Mouse (Mus musculus) testis, postnatal 10 days (tissue): ENCODE measurements at regions not wholly inside any gene's neighbourhood (a gene's known extent, or its start where the extent isn't known, plus 50 kb on each side); places are given as distances from the start of the nearest gene placed in this dataset.

Experiments used
- DNase-seq: peaks from one replicate; pipeline ENCODE4 v3.0.0; 2021; ENCODE audit warnings: low spot score

DNA sequence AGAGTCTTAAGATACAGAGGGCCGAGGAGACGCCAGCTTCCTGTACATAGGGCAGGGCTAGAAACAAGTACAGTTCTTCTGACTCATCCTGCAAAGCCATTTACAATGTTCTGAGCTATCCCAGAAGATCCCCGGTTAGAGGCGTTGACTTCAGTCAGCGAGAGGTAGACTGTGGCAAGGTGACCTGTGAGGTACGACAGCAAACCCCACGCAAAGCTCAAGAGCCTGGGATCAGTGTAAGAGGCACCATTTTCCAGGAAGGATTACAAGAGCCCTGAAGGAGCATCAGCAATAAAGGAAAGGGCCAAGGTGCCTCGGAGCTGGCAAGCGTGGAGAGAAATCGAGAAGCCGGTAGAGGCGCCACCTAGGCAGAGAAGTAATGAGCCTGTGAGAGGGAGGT lies 61.8 kb upstream of the Frmd6 start:
- no peak for DNase-seq

DNA sequence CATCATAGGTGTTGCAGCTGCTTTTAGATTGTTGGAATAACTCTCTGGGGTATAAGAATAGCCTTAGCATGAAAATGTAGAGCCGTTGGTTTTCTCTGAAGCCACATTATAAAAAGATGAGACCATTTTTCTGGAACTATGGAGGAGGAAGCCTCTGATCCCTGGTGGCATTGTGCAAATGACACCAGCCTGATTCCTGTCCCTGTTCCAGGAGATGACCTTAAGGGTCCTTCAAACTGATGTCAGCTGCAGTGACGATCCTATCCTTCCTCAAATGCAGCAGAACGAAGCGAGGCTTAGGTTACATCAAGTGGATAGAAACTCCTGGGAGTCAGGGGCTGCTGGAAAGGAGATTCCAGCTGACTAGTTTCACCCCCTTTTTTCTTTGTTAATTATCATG lies 59.0 kb upstream of the Frmd6 start:
- DNase-seq, result no peak

DNA sequence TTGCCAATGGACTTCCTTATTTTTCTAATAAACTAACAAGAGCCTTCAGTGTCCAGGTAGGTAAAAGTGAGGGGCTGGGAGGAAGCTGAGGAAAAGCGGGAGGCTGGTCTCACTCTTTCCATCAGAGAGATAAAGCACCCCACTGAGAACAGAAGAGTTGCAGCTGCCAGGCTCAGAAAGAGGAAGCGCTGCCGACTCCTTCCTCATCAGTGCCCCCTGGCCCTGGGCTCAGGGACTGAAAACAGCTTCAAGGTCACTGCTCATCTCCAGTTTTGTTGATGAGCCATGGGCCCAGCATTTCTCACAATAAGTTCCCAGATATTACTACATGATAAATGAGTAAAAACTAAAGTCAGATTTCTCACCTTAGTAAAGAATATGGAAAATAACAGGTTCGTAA lies 57.4 kb upstream of the Frmd6 start:
- no peak for DNase-seq

DNA sequence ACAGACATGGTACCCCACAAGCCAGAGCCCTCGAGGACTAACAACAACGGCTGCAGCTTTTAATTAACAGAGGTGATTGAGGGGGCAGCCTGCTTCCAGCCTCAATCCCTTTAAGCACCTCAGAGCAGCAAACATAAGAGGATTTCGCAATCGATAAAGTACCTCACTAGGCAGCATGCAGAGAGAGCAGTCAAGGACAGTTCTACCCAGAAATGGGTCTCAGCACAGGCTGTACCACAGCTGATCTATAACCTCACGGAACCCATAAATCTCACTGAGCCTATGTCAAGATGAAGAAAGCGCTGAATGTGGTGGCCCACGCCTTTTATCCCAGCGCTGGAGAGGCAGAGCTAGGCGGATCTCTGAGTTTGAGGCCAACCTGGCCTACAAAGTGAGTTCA lies 56.6 kb upstream of the Frmd6 start:
- DNase-seq, result no peak

DNA sequence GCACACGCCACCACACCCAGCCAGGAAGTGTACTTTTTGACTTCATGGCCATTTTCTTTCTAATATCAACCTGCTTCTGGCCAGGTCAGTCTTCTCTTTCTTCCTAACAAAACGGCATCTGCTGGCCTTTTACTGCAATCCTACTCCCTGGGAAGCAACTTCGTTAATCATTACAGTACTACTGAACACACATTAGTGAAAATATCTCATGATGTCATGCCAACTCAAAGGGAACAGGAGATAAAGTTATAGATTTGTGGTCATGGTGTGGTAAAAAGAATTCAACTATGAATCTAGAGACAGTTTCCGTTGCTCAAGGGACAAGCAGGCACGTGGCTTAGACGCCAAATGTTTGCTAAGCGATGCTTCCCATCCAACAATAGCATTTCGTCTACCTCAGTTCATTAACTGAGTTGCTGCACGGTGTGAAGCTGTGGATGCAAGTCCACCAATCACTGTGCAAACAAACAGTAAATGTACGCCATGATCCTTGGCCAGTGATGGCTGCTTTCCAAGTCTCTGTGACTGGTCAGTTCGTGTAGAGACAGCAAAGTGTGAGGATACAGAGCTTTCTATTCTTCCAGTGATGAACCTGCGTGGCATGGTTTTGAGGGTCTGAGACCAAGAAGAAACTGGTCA lies 55.7 kb upstream of the Frmd6 start:
- DNase-seq, result no peak

DNA sequence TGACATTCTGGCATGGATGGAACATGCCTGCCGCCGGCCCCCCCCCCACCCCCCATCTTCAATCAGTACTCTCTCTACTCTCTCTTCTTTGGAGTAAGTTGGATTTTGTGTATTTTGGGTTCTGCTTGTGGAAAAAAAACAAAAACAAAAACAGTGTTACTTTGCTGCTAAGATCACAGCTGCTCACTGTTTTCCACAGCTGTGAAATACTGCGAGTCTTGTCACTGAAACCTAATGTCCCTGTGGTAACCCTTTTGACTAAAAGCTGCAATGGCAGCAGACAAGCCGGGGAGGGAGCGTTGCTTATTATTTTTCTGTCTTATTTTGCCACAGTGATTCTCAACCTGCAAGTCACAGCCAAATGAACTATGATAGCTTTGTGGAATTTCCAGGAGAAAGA lies 51.3 kb upstream of the Frmd6 start:
- no peak for DNase-seq

DNA sequence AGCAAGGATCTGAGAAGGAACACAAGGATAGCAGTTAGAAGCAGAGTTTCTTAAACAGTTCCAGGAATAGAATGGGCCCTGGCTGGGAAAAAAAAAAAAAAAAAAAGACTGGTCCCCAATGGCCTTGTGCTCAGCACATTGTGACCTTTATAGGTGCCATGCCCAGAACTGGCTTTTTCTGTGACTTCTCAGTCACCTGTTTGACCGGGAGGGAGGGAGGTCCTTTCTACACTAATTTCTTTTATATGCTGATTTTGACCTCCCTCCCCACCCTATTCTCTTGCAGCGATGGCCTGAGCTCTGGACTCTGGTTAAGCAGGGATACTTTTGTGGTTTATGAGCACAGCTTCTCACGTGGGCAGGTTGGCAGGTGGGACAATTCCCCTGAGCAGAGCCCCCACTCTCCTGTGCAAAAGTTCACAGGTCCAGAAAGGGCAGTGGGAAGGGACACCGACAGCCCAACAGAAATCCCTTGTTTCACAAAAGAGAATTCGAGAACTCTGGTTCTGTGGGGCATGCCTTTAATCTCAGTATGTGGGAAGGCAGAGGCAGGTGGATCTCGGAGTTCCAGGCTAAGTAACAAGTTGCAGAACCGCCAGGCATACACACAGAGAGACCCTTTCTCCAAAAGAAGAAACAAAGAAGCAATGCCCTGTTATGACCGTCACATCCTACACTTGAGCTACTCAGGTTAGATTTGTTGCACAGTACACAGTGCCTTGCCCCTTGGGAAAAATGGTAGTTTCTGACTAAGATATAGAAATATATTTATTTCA lies 50.3 kb upstream of the Frmd6 start:
- no peak for DNase-seq
